Mouse (Mus musculus) heart, embryonic 11.5 days (tissue): Measurements from ENCODE around the gene Fgf18. TPM values are rescaled to one million over a fixed set of nuclear protein-coding genes. Genes with fewer than 3 reads are reported as not detected.

ENCODE experiments used
- ATAC-seq: fragments of 200-750 bp; cut with Nextera tagmentation; replicated peaks from 2 replicates; pipeline ENCODE4 v1.8.0; 2017; ENCODE audit warnings: moderate library complexity; ENCODE audit not compliant: insufficient number of reproducible peaks, low FRiP score, low TSS enrichment
- H3K27ac ChIP-seq: fragments of 300-500 bp; sonication (generic); 2 replicates; pipeline ENCODE4 v1.5.1; 2014; ENCODE audit warnings: mild to moderate bottlenecking, low read depth, low read length
- H3K27me3 ChIP-seq: fragments of 300-500 bp; sonication (generic); 2 replicates; pipeline ENCODE4 v1.6.1; 2014; ENCODE audit warnings: mild to moderate bottlenecking, low read length, mixed read lengths; ENCODE audit not compliant: control insufficient read depth, insufficient read depth
- H3K36me3 ChIP-seq: fragments of 300-500 bp; sonication (generic); 2 replicates; pipeline ENCODE4 v1.6.1; 2014; ENCODE audit warnings: mild to moderate bottlenecking, low read length, moderate library complexity, mixed read lengths; ENCODE audit not compliant: control insufficient read depth, insufficient read depth
- H3K4me1 ChIP-seq: fragments of 300-500 bp; sonication (generic); 2 replicates; pipeline ENCODE4 v1.6.1; 2014; ENCODE audit warnings: low read length; ENCODE audit not compliant: control insufficient read depth, insufficient read depth
- H3K4me2 ChIP-seq: fragments of 300-500 bp; sonication (generic); 2 replicates; pipeline ENCODE4 v1.6.1; 2014; ENCODE audit warnings: mild to moderate bottlenecking, moderate library complexity
- H3K4me3 ChIP-seq: fragments of 300-500 bp; sonication (generic); 2 replicates; pipeline ENCODE4 v1.5.1; 2014; ENCODE audit warnings: low read depth, low read length
- H3K9ac ChIP-seq: fragments of 300-500 bp; sonication (generic); 2 replicates; pipeline ENCODE4 v1.6.1; 2014; ENCODE audit warnings: mild to moderate bottlenecking, low read depth, low read length, moderate library complexity
- H3K9me3 ChIP-seq: fragments of 300-500 bp; sonication (generic); replicated peaks from 2 replicates; pipeline ENCODE4 v1.6.1; 2016; ENCODE audit warnings: low read length; ENCODE audit not compliant: control insufficient read depth
- WGBS: fragments of 180-500 bp; shearing (Covaris S2); extraction: QIAGEN DNeasy Blood & Tissue Kit; methylation state at CpG from one replicate; pipeline ENCODE4 v1.1.7; 2014; ENCODE audit not compliant: insufficient replicate concordance; 5-methylcytosine and 5-hydroxymethylcytosine counted together
- polyA plus RNA-seq: library from polyadenylated mRNA; unstranded; fragments of >200 nt; fragmentation: Nextera tagmentation; extraction: Ambion mirVana; gene quantifications from 2 replicates; pipeline ENCODE4 v1.2.1, GENCODE M21; 2014

Gene Fgf18
- polyA plus RNA-seq, 1 experiment from 2014 or later: 1.8 TPM

- no peak for ATAC-seq
- 30% methylated on average over 20 of the region's 20 CpGs for WGBS
- H3K4me3 ChIP-seq: no peak overlapping the region
- no peaks in the 10 kb centered on the region for H3K36me3 ChIP-seq
- H3K27ac ChIP-seq: no peak overlapping the region
- no peaks in the 10 kb centered on the region for H3K9me3 ChIP-seq
- H3K4me2 ChIP-seq: no peak overlapping the region
- H3K27me3 ChIP-seq: peaks cover 31% of the 10 kb centered on the region
- peaks cover 4% of the 10 kb centered on the region; the same call in 1 of the 2 replicates for H3K4me1 ChIP-seq
- no peak overlapping the region for H3K9ac ChIP-seq
Observed at GRCm38 (mm10) chr11:33176525-33177245, 29.5 kb upstream of the Fgf18 start.

- 62% methylated on average over 2 of the region's 3 CpGs for WGBS
- Histone ChIP-seq H3K9ac (no peak overlapping the region), H3K27ac (no peak overlapping the region), H3K4me1 (peaks cover 4% of the 10 kb centered on the region; the same call in 1 of the 2 replicates), H3K9me3 (no peaks in the 10 kb centered on the region), H3K4me3 (no peak overlapping the region), H3K27me3 (peaks cover 25% of the 10 kb centered on the region), H3K4me2 (no peak overlapping the region), H3K36me3 (no peaks in the 10 kb centered on the region)
- no peak for ATAC-seq
Observed at GRCm38 (mm10) chr11:33175768-33176167, 28.6 kb upstream of the Fgf18 start.

GRCm38 (mm10) chr11:33170489-33170888 lies 23.3 kb upstream of the Fgf18 start:
- 17% methylated on average over 9 of the region's 9 CpGs for WGBS
- Histone ChIP-seq H3K9me3 (no peaks in the 10 kb centered on the region), H3K9ac (no peak overlapping the region), H3K4me1 (no peaks in the 10 kb centered on the region), H3K27me3 (peaks cover 2% of the 10 kb centered on the region; the same call in 1 of the 2 replicates), H3K4me2 (no peak overlapping the region), H3K27ac (no peak overlapping the region), H3K4me3 (no peak overlapping the region), H3K36me3 (no peaks in the 10 kb centered on the region)
- no peak for ATAC-seq

- Histone ChIP-seq H3K4me3 (peak within 1 kb of the TSS; percentile 97), H3K36me3 (peaks cover 9% of the 10 kb centered on the region; the same call in 1 of the 2 replicates), H3K4me2 (peak within 1 kb of the TSS; percentile 78), H3K9ac (peak within 1 kb of the TSS; percentile 97), H3K4me1 (peaks cover 7% of the 10 kb centered on the region; the same call in 1 of the 2 replicates), H3K27ac (peak within 1 kb of the TSS; percentile 96), H3K27me3 (no peaks in the 10 kb centered on the region), H3K9me3 (no peaks in the 10 kb centered on the region)
- 3% methylated on average over 49 of the region's 49 CpGs for WGBS
- ATAC-seq: peak; percentile 95
Observed at GRCm38 (mm10) chr11:33162998-33163506, 15.9 kb upstream of the Fgf18 start, which contains the start of gene Npm1. Npm1 (minus strand) TSS chr11:33163206.

GRCm38 (mm10) chr11:33162211-33162997 lies 15.2 kb upstream of the Fgf18 start:
- Histone ChIP-seq H3K4me3 (peak overlapping the region; percentile 97), H3K27ac (peak overlapping the region; percentile 89), H3K9ac (peak overlapping the region; percentile 97), H3K27me3 (no peaks in the 10 kb centered on the region), H3K9me3 (no peaks in the 10 kb centered on the region), H3K4me2 (peak overlapping the region; percentile 73), H3K36me3 (peaks cover 10% of the 10 kb centered on the region), H3K4me1 (peaks cover 7% of the 10 kb centered on the region; the same call in 1 of the 2 replicates)
- 3% methylated on average over 50 of the region's 53 CpGs for WGBS
- ATAC-seq: peak; percentile 55

- 91% methylated on average over 3 of the region's 3 CpGs for WGBS
- no peak for ATAC-seq
- no peaks in the 10 kb centered on the region for H3K27me3 ChIP-seq
- H3K27ac ChIP-seq: no peak overlapping the region
- H3K9ac ChIP-seq: no peak overlapping the region
- H3K4me3 ChIP-seq: no peak overlapping the region
- peaks cover 7% of the 10 kb centered on the region; the same call in 1 of the 2 replicates for H3K4me1 ChIP-seq
- H3K9me3 ChIP-seq: no peaks in the 10 kb centered on the region
- no peak overlapping the region for H3K4me2 ChIP-seq
- H3K36me3 ChIP-seq: peaks cover 21% of the 10 kb centered on the region
Observed at GRCm38 (mm10) chr11:33159741-33160140, 12.5 kb upstream of the Fgf18 start.

GRCm38 (mm10) chr11:33157453-33158196 lies 10.4 kb upstream of the Fgf18 start:
- H3K4me3 ChIP-seq: no peak overlapping the region
- ATAC-seq: no peak
- H3K4me2 ChIP-seq: no peak overlapping the region
- H3K4me1 ChIP-seq: peaks cover 3% of the 10 kb centered on the region; the same call in 1 of the 2 replicates
- no peak overlapping the region for H3K9ac ChIP-seq
- H3K36me3 ChIP-seq: peaks cover 23% of the 10 kb centered on the region
- no peaks in the 10 kb centered on the region for H3K9me3 ChIP-seq
- no peak overlapping the region for H3K27ac ChIP-seq
- 82% methylated on average over 2 of the region's 2 CpGs for WGBS
- no peaks in the 10 kb centered on the region for H3K27me3 ChIP-seq

- no peak for ATAC-seq
- 84% methylated on average over 4 of the region's 4 CpGs for WGBS
- Histone ChIP-seq H3K9ac (no peak overlapping the region), H3K9me3 (no peaks in the 10 kb centered on the region), H3K4me2 (no peak overlapping the region), H3K4me3 (no peak overlapping the region), H3K4me1 (peaks cover 3% of the 10 kb centered on the region; the same call in 1 of the 2 replicates), H3K27ac (no peak overlapping the region), H3K36me3 (peaks cover 25% of the 10 kb centered on the region), H3K27me3 (no peaks in the 10 kb centered on the region)
Observed at GRCm38 (mm10) chr11:33156436-33157015, 9.3 kb upstream of the Fgf18 start.
